Mouse (Mus musculus): ENCODE measurements around the gene D930048N14Rik. TPM values are rescaled to one million over a fixed set of nuclear protein-coding genes. Genes with fewer than 3 reads are reported as not detected.
A peak's percentile ranks its signal among the peaks of the same experiment; 100 is the strongest.
"Not testable (repeated sequence)": the region's sequence is repeated elsewhere in the genome, so short reads cannot be mapped to it uniquely, and the experiment has no call there.

Gene D930048N14Rik
- 0.98 and 1.6 TPM in 2 replicates for polyA plus RNA-seq (2016; fragmentation: Nextera tagmentation; extraction: Ambion mirVana)

DNA sequence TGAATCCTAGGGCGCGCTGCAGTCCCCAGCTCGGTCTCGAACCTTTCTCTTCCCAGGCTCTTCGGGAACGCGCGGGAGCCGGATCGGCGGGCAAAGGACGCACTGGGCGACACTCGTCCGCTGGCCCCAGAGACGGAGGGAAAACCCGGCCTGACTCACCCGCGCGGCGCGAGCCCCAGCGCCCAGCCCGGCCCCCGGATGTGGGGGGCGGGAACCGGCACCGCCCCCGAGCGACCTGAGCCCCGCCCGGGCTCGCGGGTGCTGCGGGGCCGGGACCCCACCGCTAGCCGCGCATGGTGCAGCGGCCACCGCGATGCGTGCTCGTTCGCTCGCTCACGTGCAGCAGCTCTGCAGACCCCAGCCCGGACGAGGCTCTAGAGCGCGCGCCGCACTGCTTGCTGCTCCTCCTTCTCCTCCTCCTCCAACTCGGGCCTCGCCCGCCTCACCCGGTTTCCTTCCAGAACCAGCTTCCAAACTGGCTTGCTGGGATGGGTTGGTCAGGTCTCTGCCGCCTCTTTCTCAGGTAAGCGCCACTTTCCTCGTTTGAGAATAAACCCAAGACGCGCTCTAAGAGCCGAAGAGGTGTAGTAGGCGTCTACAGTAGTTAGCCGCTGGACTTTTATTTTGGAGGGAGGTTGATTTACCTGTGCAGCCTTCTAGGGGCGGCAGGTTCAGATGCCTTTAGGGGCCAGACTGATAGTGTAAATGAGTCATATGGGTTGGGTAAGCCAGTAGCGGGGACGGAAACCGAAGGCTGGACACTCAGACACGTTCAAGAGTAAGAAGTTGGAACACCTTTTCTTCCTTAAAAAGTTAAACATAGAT lies at the start of gene D930048N14Rik, which contains the start of gene N4bp3:
D930048N14Rik (plus strand) TSS at position 264 of the 825 bp plus-strand sequence.
N4bp3 (minus strand) TSS at position 152 of the 825 bp plus-strand sequence.
- H3K4me1 ChIP-seq = peaks cover 49% of the 10 kb centered on the region
- under 1% methylated on average over 70 of the region's 70 CpGs for WGBS
- DNase-seq (ENCODE audit: low spot score) = peak; percentile 77
- peaks cover 3% of the 10 kb centered on the region for H3K36me3 ChIP-seq
- peaks cover 36% of the 10 kb centered on the region for H3K27me3 ChIP-seq (ENCODE audit: low read depth, poor library complexity, severe bottlenecking)
- H3K9me3 ChIP-seq (replicated peaks) = no peaks in the 10 kb centered on the region
- peak within 1 kb of the TSS; percentile 72 for H3K4me3 ChIP-seq
- peak within 1 kb of the TSS; percentile 88 for H3K27ac ChIP-seq (replicated peaks)

DNA sequence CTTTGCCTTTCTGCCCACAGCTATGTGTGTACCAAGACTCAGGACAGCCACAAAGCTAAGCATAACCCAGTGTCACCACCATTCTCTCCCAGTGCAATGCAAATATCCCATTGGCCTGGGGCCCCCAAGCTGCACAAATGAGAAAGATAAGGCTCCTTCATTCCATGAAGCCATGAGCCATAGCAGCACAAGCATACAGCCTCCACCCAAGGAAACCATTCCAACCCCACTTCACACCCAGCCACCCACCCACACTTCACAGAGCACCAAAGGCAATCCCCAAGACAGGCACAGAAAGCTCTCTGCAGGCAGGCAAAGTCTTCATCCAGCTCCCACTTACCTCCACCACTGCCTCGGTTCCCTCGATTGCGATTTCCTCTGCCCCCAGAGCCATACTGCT lies 48.5 kb upstream of the D930048N14Rik start:
- Histone ChIP-seq H3K4me3 (peak overlapping the region; percentile 24; the same call in 1 of the 2 replicates), H3K27ac (replicated peaks) (no peak overlapping the region), H3K4me1 (peaks cover 41% of the 10 kb centered on the region), H3K27me3 (ENCODE audit: low read depth, poor library complexity, severe bottlenecking) (no peaks in the 10 kb centered on the region), H3K9me3 (replicated peaks) (no peaks in the 10 kb centered on the region), H3K36me3 (peaks cover 89% of the 10 kb centered on the region)
- WGBS = 98% methylated on average over 3 of the region's 3 CpGs
- DNase-seq (ENCODE audit: low spot score) = no peak

DNA sequence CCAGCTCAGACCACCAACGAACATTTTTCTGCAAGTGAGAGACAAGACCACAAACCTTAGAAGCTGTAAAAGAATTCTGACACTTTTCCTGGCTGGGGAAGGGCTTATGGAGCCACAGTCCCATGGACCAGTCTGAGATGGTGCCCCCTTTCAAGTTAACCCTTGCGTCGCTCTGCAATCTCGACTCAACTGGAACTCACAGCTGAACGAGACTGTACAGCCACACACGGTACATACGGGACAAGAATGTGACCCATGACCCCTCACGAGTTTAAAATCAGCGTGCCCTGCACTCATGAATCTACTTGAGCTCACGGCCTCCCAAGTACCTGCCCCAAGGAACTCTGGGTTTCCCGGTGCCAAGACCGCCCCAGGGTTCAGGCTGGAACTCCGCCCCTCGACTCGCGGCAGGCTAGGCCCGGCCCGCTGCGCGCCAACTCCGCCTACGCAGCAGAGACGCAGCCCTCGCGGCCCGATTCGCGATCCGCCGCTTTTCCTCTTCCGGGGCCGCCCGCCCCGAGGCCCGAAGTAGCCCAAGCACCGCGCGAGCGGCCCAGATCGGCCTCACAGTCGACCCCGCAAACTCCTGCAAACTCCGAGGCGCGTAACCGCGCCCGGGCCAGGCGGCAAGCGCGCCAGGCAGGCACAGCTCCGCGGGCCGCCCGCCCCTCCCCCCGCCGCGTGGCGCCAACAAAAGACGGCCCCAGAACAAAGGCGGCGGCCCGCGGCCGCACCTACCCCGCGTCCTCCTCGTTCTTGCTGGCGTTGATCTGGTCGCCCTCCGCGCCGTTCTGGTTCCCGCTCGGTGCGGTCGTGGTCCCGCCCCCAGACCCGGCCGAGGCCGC lies 44.9 kb upstream of the D930048N14Rik start:
- Histone ChIP-seq H3K36me3 (peaks cover 53% of the 10 kb centered on the region), H3K9me3 (replicated peaks) (no peaks in the 10 kb centered on the region), H3K4me1 (peaks cover 48% of the 10 kb centered on the region), H3K27me3 (ENCODE audit: low read depth, poor library complexity, severe bottlenecking) (no peaks in the 10 kb centered on the region), H3K27ac (replicated peaks) (peak overlapping the region; percentile 100), H3K4me3 (peak overlapping the region; percentile 100)
- under 1% methylated on average over 81 of the region's 81 CpGs for whole genome bisulfite sequencing
- peak; percentile 78 for DNase-seq (ENCODE audit: low spot score)

GRCm38 (mm10) chr11:51606447-51607095 lies 44.2 kb upstream of the D930048N14Rik start, which contains the start of gene Hnrnpab:
Gene Hnrnpab, minus strand, starts transcription at chr11:51606847.
- WGBS = under 1% methylated on average over 91 of the region's 91 CpGs
- peaks cover 45% of the 10 kb centered on the region for H3K36me3 ChIP-seq
- H3K4me1 ChIP-seq = peaks cover 45% of the 10 kb centered on the region
- H3K9me3 ChIP-seq (replicated peaks) = no peaks in the 10 kb centered on the region
- peak; percentile 98 for DNase-seq (ENCODE audit: low spot score)
- H3K27ac ChIP-seq (replicated peaks) = peak within 1 kb of the TSS; percentile 100
- H3K27me3 ChIP-seq (ENCODE audit: low read depth, poor library complexity, severe bottlenecking) = no peaks in the 10 kb centered on the region
- H3K4me3 ChIP-seq = peak within 1 kb of the TSS; percentile 100

DNA sequence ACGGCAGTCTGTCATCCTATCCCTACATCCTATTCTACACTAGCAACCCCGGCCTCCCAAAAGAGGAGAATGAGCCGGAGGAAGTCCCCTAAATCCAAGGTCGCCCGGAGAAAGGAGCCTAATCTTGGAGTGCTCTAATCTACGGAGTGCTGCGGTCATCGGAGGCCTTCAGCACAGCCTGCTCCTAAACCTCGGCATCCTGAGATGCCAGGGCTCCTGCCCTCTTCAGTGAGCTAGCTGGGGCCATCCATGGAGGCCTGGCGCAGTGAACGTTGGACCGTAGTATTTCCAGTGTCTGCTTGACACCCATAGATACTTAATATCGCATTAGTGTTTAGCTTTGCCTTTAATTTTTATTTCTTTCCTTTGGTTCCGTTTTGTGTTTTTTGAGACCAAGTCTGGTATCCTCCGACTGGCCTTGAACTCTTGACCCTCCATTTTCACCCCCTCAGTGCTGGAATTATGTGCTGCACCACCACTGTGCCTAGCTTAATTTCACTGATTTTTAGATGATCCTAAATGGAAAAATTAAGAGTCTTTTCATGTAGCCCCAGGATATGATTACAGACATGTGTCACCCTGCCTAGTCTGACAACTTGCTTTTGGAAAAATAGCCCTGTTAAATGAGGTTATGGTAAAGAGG lies 43.5 kb upstream of the D930048N14Rik start:
- no peak for DNase-seq (ENCODE audit: low spot score)
- Histone ChIP-seq H3K4me1 (peaks cover 39% of the 10 kb centered on the region), H3K4me3 (peak overlapping the region; percentile 100), H3K27me3 (ENCODE audit: low read depth, poor library complexity, severe bottlenecking) (no peaks in the 10 kb centered on the region), H3K36me3 (peaks cover 39% of the 10 kb centered on the region), H3K27ac (replicated peaks) (peak overlapping the region; percentile 100), H3K9me3 (replicated peaks) (no peaks in the 10 kb centered on the region)
- 11% methylated on average over 15 of the region's 15 CpGs for WGBS

GRCm38 (mm10) chr11:51609266-51609909 lies 41.4 kb upstream of the D930048N14Rik start:
- no peak for DNase-seq (ENCODE audit: low spot score)
- H3K36me3 ChIP-seq = peaks cover 17% of the 10 kb centered on the region
- H3K27ac ChIP-seq (replicated peaks) = no peak overlapping the region
- H3K27me3 ChIP-seq (ENCODE audit: low read depth, poor library complexity, severe bottlenecking) = no peaks in the 10 kb centered on the region
- WGBS = 84% methylated on average over 3 of the region's 3 CpGs
- H3K4me3 ChIP-seq = no peak overlapping the region
- no peaks in the 10 kb centered on the region for H3K9me3 ChIP-seq (replicated peaks)
- H3K4me1 ChIP-seq = peaks cover 18% of the 10 kb centered on the region

- WGBS = 86% methylated on average over 5 of the region's 5 CpGs
- Histone ChIP-seq H3K36me3 (peaks cover 12% of the 10 kb centered on the region), H3K4me1 (peaks cover 13% of the 10 kb centered on the region)
- DNase-seq (ENCODE audit: low spot score); H3K27me3 ChIP-seq (ENCODE audit: low read depth, poor library complexity, severe bottlenecking); H3K27ac ChIP-seq (replicated peaks); H3K4me3 ChIP-seq; H3K9me3 ChIP-seq (replicated peaks): not testable (repeated sequence)
These were observed 40.8 kb upstream of the D930048N14Rik start for GRCm38 (mm10) chr11:51609940-51610339.

DNA sequence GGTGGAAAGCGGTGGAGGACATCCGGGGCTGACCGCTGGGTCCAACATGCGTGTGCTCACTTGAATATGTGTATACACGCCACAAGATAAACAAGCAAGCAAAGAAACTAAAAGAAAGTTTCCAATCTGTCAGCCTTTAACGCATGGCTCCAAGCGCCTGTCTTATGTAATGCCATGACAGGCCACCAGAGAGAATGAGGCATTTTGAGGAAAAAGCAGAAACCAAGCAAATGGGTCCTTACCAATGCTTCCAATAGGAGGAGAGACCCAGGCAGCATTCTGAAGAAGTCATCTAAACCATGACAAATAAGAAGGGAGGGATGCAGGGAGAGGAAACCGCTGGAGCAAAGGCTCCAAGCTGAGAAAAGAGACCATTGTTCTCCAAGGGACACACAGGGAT lies 36.5 kb upstream of the D930048N14Rik start:
- Histone ChIP-seq H3K27me3 (ENCODE audit: low read depth, poor library complexity, severe bottlenecking) (peaks cover 3% of the 10 kb centered on the region; the same call in 1 of the 2 replicates), H3K36me3 (no peaks in the 10 kb centered on the region), H3K4me1 (peaks cover 14% of the 10 kb centered on the region), H3K9me3 (replicated peaks) (no peaks in the 10 kb centered on the region), H3K4me3 (no peak overlapping the region), H3K27ac (replicated peaks) (no peak overlapping the region)
- WGBS = 84% methylated on average over 8 of the region's 8 CpGs
- no peak for DNase-seq (ENCODE audit: low spot score)

GRCm38 (mm10) chr11:51615129-51615528 lies 35.6 kb upstream of the D930048N14Rik start:
- Histone ChIP-seq H3K4me3 (peak overlapping the region; percentile 46), H3K27ac (replicated peaks) (peak overlapping the region; percentile 82), H3K27me3 (ENCODE audit: low read depth, poor library complexity, severe bottlenecking) (peaks cover 3% of the 10 kb centered on the region; the same call in 1 of the 2 replicates), H3K4me1 (peaks cover 14% of the 10 kb centered on the region), H3K9me3 (replicated peaks) (no peaks in the 10 kb centered on the region), H3K36me3 (no peaks in the 10 kb centered on the region)
- no peak for DNase-seq (ENCODE audit: low spot score)
- WGBS = 49% methylated on average over 7 of the region's 7 CpGs

DNA sequence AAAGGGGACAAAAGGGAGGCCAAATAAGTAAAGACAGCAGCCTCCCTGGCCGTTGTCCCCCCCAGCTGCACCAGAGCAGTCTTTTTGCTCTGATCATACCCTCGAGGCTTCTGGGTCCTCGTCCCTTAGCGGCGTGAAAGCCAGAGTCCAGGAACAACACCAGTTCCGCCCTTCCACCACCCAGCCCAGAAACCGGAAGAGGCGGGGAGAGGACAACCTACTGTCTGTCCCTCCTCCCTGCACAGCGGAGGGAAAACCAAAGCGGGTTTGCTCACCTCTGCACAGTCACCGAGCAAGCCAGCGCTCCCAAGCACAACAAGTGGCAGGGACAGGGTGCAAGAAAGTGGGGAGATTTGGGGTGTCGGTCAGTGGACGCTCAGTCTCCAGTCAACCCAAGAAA lies 35.2 kb upstream of the D930048N14Rik start:
- Histone ChIP-seq H3K4me3 (peak overlapping the region; percentile 46), H3K27me3 (ENCODE audit: low read depth, poor library complexity, severe bottlenecking) (peaks cover 3% of the 10 kb centered on the region; the same call in 1 of the 2 replicates), H3K9me3 (replicated peaks) (no peaks in the 10 kb centered on the region), H3K4me1 (peaks cover 19% of the 10 kb centered on the region), H3K27ac (replicated peaks) (peak overlapping the region; percentile 82), H3K36me3 (no peaks in the 10 kb centered on the region)
- 3% methylated on average over 14 of the region's 14 CpGs for WGBS
- peak; percentile 72 for DNase-seq (ENCODE audit: low spot score)

DNA sequence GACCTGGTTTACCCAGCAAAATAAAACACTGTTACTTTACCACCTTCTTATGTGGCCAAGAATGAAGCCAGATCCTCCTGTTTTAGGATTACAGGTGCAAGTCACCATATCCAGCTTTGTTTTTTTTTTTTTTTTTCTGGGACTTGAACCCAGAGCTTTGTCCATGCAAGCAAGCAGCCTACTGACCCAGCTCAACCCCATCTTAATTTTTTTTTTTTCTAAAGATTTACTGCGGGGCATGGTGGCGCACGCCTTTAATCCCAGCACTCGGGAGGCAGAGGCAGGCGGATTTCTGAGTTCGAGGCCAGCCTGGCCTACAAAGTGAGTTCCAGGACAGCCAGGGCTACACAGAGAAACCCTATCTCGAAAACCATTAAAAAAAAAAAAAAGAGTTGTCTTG lies 34.6 kb upstream of the D930048N14Rik start:
- not testable (repeated sequence) for H3K36me3 ChIP-seq; DNase-seq (ENCODE audit: low spot score); H3K9me3 ChIP-seq (replicated peaks); H3K27me3 ChIP-seq (ENCODE audit: low read depth, poor library complexity, severe bottlenecking)
- H3K4me1 ChIP-seq = peaks cover 24% of the 10 kb centered on the region
- peak overlapping the region; percentile 46 for H3K4me3 ChIP-seq
- H3K27ac ChIP-seq (replicated peaks) = peak overlapping the region; percentile 82
- WGBS = 94% methylated on average over 7 of the region's 7 CpGs
